Mouse (Mus musculus): ENCODE measurements around the gene Pdik1l. TPM values are rescaled to one million over a fixed set of nuclear protein-coding genes. Genes with fewer than 3 reads are reported as not detected.

The Pdik1l gene
- polyA plus RNA-seq, 1 experiment from 2014 or later, result 17.6 TPM

DNA sequence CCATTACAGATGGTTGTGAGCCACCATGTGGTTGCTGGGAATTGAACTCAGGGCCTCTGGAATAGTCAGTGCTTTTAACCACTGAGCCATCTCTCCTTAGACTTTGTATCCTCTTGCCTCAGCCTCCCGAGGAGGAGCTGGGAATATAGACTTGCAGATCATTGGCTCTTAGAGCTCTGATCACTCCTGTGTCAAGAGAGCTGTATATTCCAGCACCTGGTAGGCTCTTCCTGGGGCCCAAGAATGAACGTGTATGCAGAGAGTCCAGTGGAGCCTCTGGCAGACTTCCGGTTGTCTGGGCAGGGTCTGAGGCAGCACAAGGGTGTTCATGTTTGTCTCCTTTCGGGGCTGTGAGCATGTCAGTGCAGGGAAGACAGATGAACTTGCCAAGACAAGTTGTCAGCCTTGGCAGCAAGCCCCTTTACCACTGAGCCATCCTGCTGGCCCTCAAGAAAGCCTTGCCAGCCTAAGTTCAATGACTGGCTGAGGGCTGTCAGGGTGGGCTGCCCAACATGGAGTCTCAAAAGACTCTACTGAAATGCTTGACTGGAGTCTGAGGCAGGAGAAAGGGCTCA lies 26.5 kb upstream of the Pdik1l start:
- Histone ChIP-seq H3K27me3 (no peaks in the 10 kb centered on the region), H3K9ac (no peak overlapping the region), H3K27ac (replicated peaks) (no peak overlapping the region), H3K36me3 (no peaks in the 10 kb centered on the region), H3K9me3 (replicated peaks) (no peaks in the 10 kb centered on the region), H3K4me1 (0 out of 2 replicates have a peak, but pooled peaks cover 8% of the 10 kb centered on the region), H3K4me2 (replicated peaks) (no peak overlapping the region), H3K4me3 (replicated peaks) (no peak overlapping the region)
- ATAC-seq (ENCODE audit: insufficient number of reproducible peaks, low FRiP score, low TSS enrichment, low read depth), result no peak
- 65% methylated on average over 4 of the region's 4 CpGs for WGBS

DNA sequence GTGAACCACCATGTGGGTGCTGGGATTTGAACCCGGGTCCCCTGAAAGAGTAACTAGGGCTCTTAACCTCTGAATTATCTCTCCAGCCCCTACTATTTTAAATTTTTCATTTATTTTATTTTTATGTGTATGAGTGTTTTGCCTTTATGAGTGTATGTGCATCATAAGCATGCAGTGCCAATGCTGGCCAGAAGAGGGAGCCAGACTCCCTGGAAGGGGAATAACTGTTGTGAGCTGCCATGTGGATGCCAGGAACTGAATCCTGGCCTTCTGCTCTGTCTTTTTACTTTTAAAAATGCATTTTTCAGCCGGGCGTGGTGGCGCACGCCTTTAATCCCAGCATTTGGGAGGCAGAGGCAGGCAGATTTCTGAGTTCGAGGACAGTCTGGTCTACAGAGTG lies 25.2 kb upstream of the Pdik1l start:
- H3K4me1 ChIP-seq, result 0 out of 2 replicates have a peak, but pooled peaks cover 8% of the 10 kb centered on the region
- no peak overlapping the region for H3K4me3 ChIP-seq (replicated peaks)
- no peak overlapping the region for H3K9ac ChIP-seq
- WGBS, result 93% methylated on average over 6 of the region's 6 CpGs
- no peaks in the 10 kb centered on the region for H3K36me3 ChIP-seq
- ATAC-seq (ENCODE audit: insufficient number of reproducible peaks, low FRiP score, low TSS enrichment, low read depth), result no peak
- no peaks in the 10 kb centered on the region for H3K27me3 ChIP-seq
- H3K9me3 ChIP-seq (replicated peaks), result no peaks in the 10 kb centered on the region
- no peak overlapping the region for H3K4me2 ChIP-seq (replicated peaks)
- H3K27ac ChIP-seq (replicated peaks), result no peak overlapping the region

DNA sequence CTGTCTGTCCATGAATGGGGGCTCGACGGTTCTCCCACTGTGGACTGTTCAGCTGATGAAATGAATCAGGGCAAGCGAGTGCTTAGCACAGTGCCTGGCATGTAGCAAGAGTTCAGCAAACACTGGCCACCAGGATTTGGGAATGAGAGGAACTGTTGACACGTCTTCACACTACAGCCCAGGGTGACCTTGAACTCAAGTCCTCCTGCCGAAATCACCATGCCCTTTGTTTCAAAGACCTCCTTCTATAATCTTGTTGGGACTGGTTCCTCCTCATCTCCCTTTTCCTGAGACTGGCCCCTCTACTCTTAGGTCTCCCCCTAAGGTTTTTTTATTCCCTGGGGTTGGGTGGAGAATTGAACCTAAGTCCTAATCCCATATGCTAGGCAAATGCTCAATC lies 24.6 kb upstream of the Pdik1l start:
- Histone ChIP-seq H3K27me3 (no peaks in the 10 kb centered on the region), H3K36me3 (no peaks in the 10 kb centered on the region), H3K9me3 (replicated peaks) (no peaks in the 10 kb centered on the region), H3K27ac (replicated peaks) (no peak overlapping the region), H3K4me3 (replicated peaks) (no peak overlapping the region), H3K4me2 (replicated peaks) (no peak overlapping the region), H3K4me1 (peaks cover 11% of the 10 kb centered on the region), H3K9ac (no peak overlapping the region)
- ATAC-seq (ENCODE audit: insufficient number of reproducible peaks, low FRiP score, low TSS enrichment, low read depth), result no peak
- WGBS, result 95% methylated on average over 5 of the region's 5 CpGs

- no peak overlapping the region for H3K4me2 ChIP-seq (replicated peaks)
- no peak for ATAC-seq (ENCODE audit: insufficient number of reproducible peaks, low FRiP score, low TSS enrichment, low read depth)
- no peak overlapping the region for H3K27ac ChIP-seq (replicated peaks)
- H3K9me3 ChIP-seq (replicated peaks), result no peaks in the 10 kb centered on the region
- no peaks in the 10 kb centered on the region for H3K27me3 ChIP-seq
- H3K4me3 ChIP-seq (replicated peaks), result no peak overlapping the region
- no peak overlapping the region for H3K9ac ChIP-seq
- no peaks in the 10 kb centered on the region for H3K36me3 ChIP-seq
- peaks cover 17% of the 10 kb centered on the region for H3K4me1 ChIP-seq
- whole genome bisulfite sequencing, result 82% methylated on average over 9 of the region's 9 CpGs
Measured at GRCm38 (mm10) chr4:134311784-134312183, 24.1 kb upstream of the Pdik1l start.

DNA sequence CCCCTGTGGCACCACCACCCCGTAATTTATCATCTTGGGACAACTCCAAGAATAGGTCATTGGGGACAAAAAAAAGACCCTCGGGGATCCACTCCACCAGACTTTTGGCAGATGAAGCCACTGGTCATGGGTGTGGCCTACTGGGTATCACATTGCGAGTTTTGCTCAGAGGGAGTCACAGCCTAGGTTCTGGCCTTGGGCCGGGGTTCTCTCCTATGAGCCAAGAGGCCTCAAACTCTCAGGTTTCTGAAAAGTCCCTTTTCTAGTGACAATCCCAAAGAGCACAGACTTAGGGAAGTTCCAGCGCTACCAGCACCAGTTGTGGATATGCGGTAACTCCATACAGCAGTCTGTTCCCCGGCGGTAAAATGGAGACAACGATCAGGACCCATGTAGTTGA lies 23.0 kb upstream of the Pdik1l start:
- H3K4me1 ChIP-seq, result peaks cover 13% of the 10 kb centered on the region
- H3K4me2 ChIP-seq (replicated peaks), result no peak overlapping the region
- no peak overlapping the region for H3K27ac ChIP-seq (replicated peaks)
- H3K9ac ChIP-seq, result no peak overlapping the region
- no peaks in the 10 kb centered on the region for H3K9me3 ChIP-seq (replicated peaks)
- H3K4me3 ChIP-seq (replicated peaks), result no peak overlapping the region
- WGBS, result 78% methylated on average over 9 of the region's 9 CpGs
- H3K27me3 ChIP-seq, result no peaks in the 10 kb centered on the region
- ATAC-seq (ENCODE audit: insufficient number of reproducible peaks, low FRiP score, low TSS enrichment, low read depth), result no peak
- no peaks in the 10 kb centered on the region for H3K36me3 ChIP-seq

- no peak for ATAC-seq (ENCODE audit: insufficient number of reproducible peaks, low FRiP score, low TSS enrichment, low read depth)
Measured at GRCm38 (mm10) chr4:134310106-134310505, 22.4 kb upstream of the Pdik1l start.

DNA sequence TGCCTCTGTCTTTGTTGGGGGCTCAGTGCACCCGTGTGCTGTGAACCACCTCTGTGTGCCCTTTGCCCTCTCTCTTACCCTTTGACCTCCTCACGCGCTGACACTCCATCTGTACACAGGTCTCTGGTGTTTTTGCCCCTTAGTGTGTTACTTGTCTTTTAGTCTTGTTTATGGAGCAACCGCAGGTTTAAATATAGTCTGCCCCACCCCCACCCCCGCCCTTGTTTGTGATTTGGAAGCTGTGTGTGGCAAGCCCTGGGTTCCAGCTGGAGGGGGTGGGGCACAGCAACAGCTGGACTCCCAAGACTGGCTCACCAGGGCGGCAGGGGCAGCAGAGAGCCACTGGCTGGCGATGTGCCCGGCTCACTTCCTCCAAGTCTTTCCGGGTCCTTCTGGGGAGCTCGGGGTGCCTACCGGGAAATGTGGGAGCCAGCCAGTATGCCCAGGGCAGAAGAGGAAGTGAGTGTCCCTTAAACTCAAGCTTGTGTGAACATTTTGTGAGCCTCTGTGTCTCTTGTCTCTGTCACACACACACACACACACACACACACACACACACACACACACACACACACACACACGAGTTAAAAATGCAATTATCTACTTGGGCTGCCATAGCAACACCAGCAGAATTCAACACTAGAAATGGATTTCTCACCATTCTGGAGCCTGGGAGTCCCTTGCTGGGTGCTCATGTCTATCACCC lies 19.8 kb upstream of the Pdik1l start:
- H3K4me3 ChIP-seq (replicated peaks), result no peak overlapping the region
- H3K36me3 ChIP-seq, result no peaks in the 10 kb centered on the region
- no peaks in the 10 kb centered on the region for H3K9me3 ChIP-seq (replicated peaks)
- H3K27me3 ChIP-seq, result no peaks in the 10 kb centered on the region
- no peak overlapping the region for H3K9ac ChIP-seq
- ATAC-seq (ENCODE audit: insufficient number of reproducible peaks, low FRiP score, low TSS enrichment, low read depth), result peak; percentile 71; the same call in 1 of the 2 replicates
- H3K4me2 ChIP-seq (replicated peaks), result peak overlapping the region; percentile 34
- 6% methylated on average over 12 of the region's 12 CpGs for WGBS
- H3K27ac ChIP-seq (replicated peaks), result no peak overlapping the region
- H3K4me1 ChIP-seq, result peaks cover 8% of the 10 kb centered on the region

More at GRCm38 (mm10) chr4:134310106-134310505, 22.4 kb upstream of the Pdik1l start:
- Histone ChIP-seq H3K4me2 (replicated peaks) (no peak overlapping the region), H3K4me1 (peaks cover 13% of the 10 kb centered on the region), H3K9ac (no peak overlapping the region), H3K27me3 (no peaks in the 10 kb centered on the region), H3K4me3 (replicated peaks) (no peak overlapping the region), H3K27ac (replicated peaks) (no peak overlapping the region), H3K36me3 (no peaks in the 10 kb centered on the region), H3K9me3 (replicated peaks) (no peaks in the 10 kb centered on the region)
- WGBS, result 81% methylated on average over 7 of the region's 7 CpGs

DNA sequence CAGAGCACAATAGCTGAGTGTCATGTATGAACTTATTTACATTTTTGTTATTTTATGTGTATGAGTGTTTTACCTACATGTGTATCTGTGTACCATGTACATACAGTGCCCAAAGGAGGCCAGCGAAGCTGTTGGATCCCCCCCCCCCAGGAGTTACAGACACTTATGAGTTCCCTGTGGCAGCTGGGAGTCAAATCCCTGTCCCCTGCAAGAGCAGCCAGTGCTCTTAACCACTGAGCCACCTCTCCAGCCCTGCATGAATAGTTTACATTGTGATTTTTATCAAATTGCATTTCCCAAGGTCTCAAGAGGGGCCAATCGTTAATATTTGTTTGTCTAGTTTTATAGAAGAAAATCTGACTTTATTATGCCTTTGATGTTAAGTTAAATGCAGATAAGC lies 19.3 kb upstream of the Pdik1l start:
- no peaks in the 10 kb centered on the region for H3K9me3 ChIP-seq (replicated peaks)
- H3K27me3 ChIP-seq, result no peaks in the 10 kb centered on the region
- WGBS, result 68% methylated on average over 2 of the region's 2 CpGs
- no peak overlapping the region for H3K27ac ChIP-seq (replicated peaks)
- no peak overlapping the region for H3K9ac ChIP-seq
- no peak overlapping the region for H3K4me3 ChIP-seq (replicated peaks)
- peaks cover 11% of the 10 kb centered on the region for H3K4me1 ChIP-seq
- ATAC-seq (ENCODE audit: insufficient number of reproducible peaks, low FRiP score, low TSS enrichment, low read depth), result no peak
- no peaks in the 10 kb centered on the region for H3K36me3 ChIP-seq
- H3K4me2 ChIP-seq (replicated peaks), result 0 out of 2 replicates have a peak overlapping the region, but pooled peaks have one; percentile 34

GRCm38 (mm10) chr4:134302084-134302483 lies 14.4 kb upstream of the Pdik1l start:
- 0 out of 2 replicates have a peak, but pooled peaks have one; percentile 43 for ATAC-seq (ENCODE audit: insufficient number of reproducible peaks, low FRiP score, low TSS enrichment, low read depth)
- Histone ChIP-seq H3K4me3 (replicated peaks) (no peak overlapping the region), H3K27ac (replicated peaks) (no peak overlapping the region), H3K36me3 (no peaks in the 10 kb centered on the region), H3K9me3 (replicated peaks) (no peaks in the 10 kb centered on the region), H3K27me3 (no peaks in the 10 kb centered on the region), H3K4me2 (replicated peaks) (no peak overlapping the region), H3K9ac (no peak overlapping the region), H3K4me1 (peaks cover 6% of the 10 kb centered on the region)
- 70% methylated on average over 5 of the region's 5 CpGs for WGBS

DNA sequence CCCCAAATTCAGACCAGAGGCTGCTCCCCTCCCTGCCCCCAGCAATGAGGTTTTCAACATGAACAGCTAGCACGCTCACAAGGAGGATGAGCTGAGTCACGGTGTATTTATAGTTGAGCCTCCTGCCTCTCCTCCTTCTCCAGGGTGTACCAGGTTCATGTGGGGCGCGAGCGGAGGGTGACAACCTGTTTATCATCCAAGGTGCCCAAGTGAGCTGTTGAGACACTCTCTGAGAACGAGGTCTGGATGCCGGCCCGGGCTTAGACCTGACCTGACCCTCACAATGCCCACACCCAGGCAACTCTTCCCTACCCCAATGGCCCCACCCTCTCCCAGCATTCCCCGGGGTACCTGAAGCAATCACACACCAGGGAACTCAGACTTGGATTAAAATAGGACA lies 12.6 kb upstream of the Pdik1l start:
- no peaks in the 10 kb centered on the region for H3K27me3 ChIP-seq
- H3K36me3 ChIP-seq, result no peaks in the 10 kb centered on the region
- H3K9me3 ChIP-seq (replicated peaks), result no peaks in the 10 kb centered on the region
- no peak overlapping the region for H3K27ac ChIP-seq (replicated peaks)
- H3K4me2 ChIP-seq (replicated peaks), result no peak overlapping the region
- ATAC-seq (ENCODE audit: insufficient number of reproducible peaks, low FRiP score, low TSS enrichment, low read depth), result no peak
- peaks cover 3% of the 10 kb centered on the region for H3K4me1 ChIP-seq
- 75% methylated on average over 9 of the region's 9 CpGs for WGBS
- no peak overlapping the region for H3K9ac ChIP-seq
- H3K4me3 ChIP-seq (replicated peaks), result no peak overlapping the region

DNA sequence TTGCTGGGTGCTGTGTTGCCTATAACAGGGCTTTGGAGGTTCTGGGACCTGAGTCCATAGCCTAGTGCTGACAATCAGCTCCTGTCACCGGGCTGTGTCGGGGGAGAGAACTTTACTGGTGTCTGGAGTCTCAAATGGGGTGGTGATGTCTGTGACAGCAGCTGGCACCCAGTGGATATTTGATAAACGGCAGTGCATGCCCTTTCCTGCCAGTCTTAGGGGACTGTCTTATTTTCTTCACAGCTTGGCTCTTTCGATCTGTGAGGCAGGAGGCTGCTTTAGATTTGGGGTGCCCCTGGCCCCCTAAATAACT lies 11.8 kb upstream of the Pdik1l start:
- no peaks in the 10 kb centered on the region for H3K9me3 ChIP-seq (replicated peaks)
- no peaks in the 10 kb centered on the region for H3K27me3 ChIP-seq
- no peak overlapping the region for H3K27ac ChIP-seq (replicated peaks)
- WGBS, result 48% methylated on average over 4 of the region's 4 CpGs
- H3K4me1 ChIP-seq, result peaks cover 3% of the 10 kb centered on the region
- no peak overlapping the region for H3K4me2 ChIP-seq (replicated peaks)
- H3K36me3 ChIP-seq, result no peaks in the 10 kb centered on the region
- ATAC-seq (ENCODE audit: insufficient number of reproducible peaks, low FRiP score, low TSS enrichment, low read depth), result no peak
- H3K9ac ChIP-seq, result no peak overlapping the region
- H3K4me3 ChIP-seq (replicated peaks), result no peak overlapping the region

Measured in embryonic facial prominence, embryonic 15.5 days (tissue).